Mouse (Mus musculus) ovary, postnatal 36 days (tissue): Measurements from ENCODE around the gene Col6a1.

Source experiments
- DNase-seq: peaks from one replicate; pipeline ENCODE4 v3.0.0; 2022; ENCODE audit warnings: low spot score, mixed read lengths

Col6a1 gene

DNA sequence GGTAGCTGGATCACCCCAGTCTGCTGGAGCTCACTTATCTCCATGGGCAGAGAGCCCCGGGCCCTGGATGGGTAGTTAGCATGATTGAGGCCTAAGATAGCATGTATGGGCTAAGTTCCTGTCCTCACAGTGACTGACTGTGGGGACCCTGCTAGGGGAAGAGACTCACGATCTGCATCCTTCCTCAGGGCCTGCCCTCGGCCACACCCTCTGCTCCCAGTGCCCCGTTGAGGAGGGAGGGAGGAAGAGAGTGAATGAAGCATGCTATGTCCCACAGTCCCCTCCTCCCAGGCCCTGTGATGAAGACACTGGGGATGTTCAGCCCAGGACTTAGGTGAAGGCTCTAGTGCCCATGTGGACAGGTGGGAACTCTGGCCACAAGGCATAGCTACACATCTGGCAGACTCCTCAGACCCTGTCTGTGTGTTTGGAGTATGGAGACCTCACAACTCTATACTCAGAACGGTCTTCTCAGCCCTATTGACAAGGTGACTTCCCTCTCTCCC is 1.7 kb downstream of the Col6a1 start:
- no peak for DNase-seq

DNA sequence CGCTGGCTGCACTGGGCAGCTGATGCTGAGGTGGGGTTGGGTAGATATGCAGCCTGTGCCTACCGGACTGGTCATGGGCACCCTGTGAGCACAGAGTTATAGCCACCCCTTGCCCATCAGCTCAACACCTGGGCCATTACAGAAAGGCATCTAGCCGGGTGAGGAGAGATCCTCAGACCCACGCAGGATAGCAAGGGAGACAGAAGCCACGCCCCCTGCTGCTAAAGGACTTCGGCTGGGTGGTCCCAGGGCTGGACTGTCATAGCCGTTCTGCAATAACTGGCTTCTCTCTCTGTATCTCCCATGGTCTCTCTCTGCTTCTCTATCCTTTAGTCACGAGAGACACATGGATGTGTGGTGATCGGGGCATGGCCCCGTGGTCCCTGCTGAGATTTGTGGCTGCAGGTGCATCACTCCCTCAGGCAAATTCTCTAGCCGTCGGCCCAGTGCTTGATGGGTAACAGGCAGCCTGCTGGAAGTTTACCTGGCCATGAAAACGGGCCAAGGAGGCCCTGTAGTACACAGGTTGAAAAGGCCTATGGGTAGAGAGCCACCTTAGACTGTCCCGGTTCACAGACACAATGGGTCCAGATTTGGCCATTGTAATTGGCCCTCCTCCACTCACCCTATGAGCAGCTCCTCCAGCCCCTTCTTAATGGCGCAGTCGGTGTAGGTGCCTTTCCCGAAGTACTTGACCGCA is 3.1 kb downstream of the Col6a1 start:
- DNase-seq = no peak

DNA sequence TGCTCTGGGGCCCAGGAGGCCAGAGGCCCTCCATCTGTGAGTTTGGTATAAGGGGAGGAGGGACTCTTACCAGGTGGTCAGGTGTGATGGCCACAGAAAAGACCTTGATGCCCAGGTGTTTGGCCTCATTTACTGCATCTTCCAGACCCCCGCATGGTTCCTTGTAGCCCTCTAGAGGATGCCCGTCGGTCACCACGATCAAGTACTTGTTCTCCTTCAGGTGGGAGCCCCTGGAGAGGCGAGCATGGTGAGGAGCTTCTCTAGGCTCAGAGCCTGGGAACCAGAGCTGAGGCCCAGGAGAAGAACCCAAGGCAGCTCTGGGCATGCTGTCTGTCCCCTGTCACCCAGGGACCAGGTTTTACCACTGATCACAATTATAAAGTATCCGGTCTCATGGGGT is 4.2 kb downstream of the Col6a1 start:
- DNase-seq = no peak

DNA sequence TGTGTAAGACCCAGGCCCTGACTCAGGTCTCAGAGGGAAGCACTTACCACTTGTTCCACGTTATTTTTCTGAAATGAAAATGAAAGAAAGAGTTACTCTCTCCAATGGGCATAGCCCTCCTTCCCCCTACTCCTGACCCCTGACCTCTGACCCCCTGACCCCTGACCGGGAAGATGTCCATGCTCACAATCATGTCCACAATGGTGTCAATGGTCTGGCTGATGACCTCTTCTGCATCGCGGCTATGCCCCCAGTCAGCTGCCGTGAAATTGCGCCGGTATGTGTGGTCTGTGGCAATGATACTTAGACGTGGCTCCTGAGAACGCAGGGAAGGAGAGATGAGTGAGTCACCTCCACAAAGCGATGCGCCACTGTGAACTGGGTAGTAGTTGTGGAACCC is 4.8 kb downstream of the Col6a1 start:
- no peak for DNase-seq

DNA sequence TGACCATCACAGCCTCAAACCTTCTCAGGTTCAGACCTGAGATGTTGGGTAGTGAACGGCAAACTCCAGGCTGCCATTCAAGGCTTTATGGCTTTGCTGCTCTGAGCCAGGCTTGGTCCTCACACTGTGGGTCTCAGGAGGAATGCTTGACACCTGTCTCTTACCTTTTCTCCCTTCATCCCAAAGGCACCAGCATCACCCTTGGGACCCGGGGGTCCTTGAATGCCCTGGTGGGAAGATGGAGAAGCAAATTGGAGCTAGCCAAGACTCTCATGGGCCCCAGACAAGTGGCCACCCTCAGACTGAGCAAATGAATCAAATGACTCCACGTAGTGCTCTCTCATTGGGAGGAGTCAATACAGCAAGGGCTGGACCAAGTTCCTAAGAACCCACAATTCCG is 8.3 kb downstream of the Col6a1 start:
- DNase-seq = no peak

DNA sequence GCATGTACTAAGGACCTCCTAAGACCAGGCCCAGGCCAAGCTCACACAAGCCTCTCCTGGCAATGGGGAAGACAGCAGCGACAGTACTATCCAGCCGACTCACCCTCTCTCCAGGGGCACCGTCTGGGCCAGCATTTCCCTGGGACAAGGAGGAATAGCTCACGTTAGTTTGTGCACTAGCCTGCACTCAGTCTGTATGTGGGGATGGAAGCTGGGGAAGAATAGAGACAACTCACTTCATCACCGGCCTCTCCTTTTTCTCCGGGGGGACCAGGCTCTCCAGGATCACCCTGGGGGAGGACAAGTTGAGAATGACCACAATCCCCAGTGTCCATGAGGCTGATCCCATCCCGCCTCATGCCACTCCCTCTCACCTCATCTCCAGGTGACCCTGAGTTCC is 8.9 kb downstream of the Col6a1 start:
- DNase-seq = no peak

DNA sequence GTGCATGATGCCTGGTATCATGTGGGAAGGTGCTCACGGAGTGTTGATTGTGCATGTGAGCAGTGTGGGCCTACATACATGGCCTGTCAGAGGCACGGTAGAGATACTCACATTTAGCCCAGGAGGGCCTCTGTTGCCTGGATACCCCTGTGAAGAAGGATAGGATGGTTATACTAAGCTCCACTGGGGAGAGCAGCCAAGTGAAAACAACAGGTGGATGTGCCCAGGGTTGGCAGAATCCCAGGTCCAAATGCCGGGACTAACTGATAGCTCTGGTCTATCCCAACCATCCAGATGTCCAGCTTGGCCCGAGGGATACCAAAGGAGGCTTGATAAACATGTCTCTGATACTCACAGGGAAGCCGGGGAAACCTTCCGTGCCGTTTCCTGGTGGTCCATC is 11.7 kb downstream of the Col6a1 start:
- no peak for DNase-seq

DNA sequence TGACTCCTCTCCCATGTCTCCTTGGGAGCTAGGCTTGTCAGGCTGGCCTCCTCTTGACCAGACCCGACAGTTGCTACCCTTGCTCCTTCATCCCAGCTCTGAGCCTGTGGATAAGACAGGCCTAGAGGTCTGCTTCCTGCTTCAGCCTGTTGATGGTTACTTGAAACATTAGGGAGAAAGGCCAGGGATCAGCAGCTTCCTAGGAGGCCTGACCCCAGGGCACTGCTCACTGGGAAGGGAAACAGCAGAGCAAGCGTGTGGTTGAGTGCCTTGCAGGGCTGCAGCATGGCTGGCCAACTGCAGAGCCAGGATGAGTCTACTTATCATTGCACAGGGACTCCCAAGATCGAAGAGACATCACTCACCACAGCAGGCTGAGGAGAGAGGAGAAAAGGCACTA is 13.5 kb downstream of the Col6a1 start:
- no peak for DNase-seq

DNA sequence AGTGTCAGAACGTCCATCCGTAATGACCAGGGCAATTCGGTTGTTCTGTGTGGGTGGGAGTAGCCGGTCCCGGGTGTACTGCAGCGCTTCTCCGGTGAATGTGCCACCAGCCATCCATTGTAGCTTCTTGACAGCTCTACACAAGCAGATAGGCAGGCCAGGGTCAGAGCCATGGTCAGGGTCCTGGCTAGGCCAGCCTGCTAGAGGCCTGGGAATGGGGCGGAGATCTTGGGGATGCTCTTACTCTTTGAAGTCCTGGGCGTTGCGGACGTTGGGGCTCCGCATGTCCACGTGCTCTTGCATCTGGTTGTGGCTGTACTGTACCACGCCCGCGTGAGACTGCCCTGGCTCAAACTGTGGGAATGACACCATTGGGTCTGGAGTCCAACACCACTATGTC is 14.6 kb downstream of the Col6a1 start:
- DNase-seq = no peak

DNA sequence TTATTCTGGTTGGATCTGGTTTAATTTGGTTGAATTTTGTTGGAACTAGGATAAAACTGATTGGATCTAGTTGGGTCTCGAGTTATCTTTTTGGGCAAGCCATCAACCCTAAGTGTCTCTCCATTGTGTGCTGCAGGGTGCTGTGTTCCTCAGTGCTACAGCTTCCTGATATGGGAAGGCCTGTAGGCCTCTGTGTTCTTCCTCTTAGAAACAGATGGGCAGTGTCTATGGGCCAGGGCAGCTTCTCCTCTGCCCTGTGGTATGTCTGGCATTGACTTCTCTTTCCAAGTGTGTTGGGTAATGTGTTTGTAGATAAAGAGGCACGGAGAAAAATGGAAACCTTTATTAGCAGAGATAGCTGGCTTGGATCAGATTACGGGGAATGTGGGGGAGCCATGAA is 17.5 kb downstream of the Col6a1 start:
- no peak for DNase-seq

DNA sequence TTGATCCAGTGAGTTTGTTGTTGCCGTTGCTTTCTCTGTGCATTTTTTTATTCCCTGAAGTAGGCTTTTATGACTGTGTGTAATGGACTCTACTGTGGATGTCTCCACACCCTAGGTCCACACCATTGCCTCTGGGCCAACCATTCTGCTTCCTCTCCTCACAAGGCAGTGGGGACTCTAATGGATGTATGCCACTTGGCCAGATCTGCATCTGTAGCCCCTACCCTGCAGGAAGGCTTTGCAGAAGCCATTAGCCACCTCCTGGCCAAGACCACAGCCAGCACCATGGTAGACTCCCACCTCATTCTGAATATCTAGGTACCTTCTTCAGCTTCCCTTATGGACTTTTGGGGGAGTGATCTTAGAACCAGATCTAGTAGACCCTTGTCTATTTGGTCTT is 18.4 kb downstream of the Col6a1 start:
- DNase-seq = no peak

DNA sequence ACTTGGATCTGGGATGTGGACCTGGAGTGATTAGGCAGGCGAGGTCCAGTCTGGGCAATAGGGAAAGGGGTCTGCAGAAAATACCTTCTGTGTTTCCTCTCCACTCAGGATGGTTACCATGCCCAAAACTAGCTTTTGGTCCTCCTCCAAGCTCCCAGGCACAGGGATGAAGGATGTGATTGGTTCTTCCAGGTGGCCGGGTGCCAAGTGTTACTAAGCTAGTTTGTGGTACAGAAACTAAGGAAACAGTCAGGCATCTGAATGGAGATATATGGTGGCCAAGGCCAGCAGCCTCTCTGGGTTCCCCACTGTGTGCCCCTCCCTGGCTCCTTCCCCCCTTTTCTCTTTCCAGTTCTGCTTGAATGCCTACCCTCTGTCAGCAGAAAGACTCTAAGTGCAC is 19.0 kb downstream of the Col6a1 start:
- DNase-seq = no peak

DNA sequence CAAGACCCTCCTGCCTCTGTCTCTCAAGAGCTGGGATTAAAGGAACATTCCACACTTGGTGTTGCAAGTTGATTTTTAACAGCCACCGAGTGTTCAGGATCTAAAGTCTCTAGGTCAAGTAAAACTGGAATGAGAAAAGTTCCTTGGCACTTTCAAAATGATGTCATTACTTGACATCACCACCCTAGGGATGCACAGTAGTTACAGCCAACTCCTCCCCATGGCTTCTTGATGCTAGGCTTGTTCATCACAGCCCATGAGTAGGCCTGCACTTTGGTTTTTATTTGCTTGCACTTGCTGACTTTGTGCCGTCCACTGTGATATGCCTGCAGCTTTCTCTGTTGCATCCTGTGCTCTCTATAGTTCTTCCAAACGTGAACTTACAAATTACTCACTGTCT is 21.6 kb downstream of the Col6a1 start:
- DNase-seq = no peak

DNA sequence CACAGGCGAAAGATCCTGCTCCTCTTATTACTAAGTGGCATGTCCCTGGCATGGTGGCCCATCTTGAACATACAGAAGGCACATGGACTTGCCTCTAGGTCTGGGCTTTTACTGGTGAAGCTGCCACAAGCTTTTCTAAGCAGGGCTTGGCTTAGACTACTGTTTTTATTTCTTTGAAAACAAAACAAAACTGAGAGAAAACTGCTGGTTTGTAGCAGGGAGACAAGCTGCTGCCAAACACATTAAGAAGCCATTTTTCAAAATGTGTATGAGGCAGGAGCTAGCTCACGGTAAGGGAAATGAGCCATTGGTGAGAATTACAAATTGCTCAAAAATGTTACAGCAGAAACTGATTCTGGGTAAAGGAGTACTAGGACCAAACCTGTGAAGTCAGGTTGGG is 24.5 kb downstream of the Col6a1 start:
- DNase-seq = no peak

DNA sequence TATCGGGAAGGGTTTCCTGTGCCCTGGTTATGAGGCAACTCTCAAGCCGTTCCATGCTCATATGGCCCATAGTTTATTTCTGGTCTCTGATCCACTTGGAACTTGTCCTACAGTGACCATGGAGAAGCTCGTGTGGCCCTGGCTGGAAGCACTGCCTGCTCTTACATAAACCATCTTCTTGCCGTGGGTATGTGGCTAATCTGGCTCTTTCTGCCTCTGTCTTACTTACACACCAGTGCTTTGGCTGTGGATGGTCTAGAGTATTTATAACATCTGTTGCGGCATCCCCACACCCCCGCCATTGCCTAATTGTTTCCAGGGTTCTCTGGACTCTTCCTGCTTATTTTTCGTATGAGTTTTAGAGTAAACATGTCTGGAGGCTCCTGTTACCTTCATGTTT is 26.2 kb downstream of the Col6a1 start:
- DNase-seq = no peak

DNA sequence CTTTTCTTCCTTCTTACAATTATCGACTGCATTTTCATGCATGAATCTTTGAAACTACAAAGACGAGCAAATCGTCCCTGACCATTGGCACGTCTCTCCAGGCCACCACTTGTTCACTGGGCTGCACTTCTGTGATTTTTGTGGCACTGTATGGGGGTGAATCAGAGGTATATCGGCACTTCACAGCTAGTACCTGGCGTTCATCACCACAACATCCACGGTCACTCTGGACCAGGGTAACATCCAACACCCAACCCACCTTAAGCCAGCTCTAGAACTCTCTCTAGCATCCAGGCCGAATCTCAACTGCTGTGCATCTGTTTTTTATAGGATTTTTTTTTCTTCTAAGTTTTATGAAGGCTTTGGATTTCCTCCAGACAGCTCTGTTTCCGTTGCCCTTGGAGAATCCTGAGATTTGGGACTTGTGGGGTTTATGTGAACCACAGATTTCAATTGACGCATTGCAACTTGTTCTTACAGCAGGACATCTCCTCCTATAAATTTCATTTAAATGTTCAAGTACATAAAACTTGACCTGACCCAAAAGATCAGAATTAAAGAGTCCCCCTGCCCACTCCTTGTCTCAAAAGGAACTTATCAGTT is 30.6 kb downstream of the Col6a1 start:
- DNase-seq = no peak

DNA sequence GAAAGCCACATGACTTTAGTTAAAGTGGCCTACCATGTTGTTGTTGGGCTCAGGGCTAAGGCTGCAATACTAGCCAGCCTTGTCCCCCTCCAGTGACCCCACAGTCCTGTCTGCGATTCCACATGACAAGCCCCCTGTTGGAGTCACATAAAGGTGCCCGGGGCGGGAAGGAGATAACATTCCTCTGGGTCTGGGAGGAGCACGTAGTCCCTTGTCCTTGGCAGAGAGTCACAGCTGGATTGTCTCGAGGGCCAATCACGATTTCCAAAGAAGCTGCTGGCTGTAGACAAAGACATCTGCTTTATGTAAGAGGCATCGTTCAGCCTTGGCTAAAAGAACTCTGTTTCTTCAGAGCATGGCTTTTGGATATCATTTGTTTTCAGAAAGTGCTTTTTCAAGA is 31.2 kb downstream of the Col6a1 start:
- DNase-seq = peak; percentile 31

DNA sequence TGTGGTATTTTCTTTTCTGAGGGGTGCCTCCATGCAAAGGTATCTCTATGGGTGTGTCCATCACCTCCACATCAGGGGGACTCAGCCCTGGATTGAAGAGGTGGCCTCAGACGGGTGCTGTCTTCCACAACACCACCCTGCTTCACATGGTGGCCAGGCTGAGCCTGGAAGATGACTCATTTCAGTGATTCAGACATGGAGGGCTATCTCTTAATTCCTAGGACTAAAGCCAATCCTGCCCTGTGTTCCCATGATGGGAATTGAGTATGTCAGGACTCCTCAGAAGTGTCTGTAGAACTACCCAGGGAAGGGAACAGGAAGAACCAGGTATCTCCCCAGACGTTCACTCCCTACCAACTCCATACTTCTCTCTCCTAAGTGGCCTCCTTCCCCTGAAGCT is 32.5 kb downstream of the Col6a1 start:
- DNase-seq = no peak

DNA sequence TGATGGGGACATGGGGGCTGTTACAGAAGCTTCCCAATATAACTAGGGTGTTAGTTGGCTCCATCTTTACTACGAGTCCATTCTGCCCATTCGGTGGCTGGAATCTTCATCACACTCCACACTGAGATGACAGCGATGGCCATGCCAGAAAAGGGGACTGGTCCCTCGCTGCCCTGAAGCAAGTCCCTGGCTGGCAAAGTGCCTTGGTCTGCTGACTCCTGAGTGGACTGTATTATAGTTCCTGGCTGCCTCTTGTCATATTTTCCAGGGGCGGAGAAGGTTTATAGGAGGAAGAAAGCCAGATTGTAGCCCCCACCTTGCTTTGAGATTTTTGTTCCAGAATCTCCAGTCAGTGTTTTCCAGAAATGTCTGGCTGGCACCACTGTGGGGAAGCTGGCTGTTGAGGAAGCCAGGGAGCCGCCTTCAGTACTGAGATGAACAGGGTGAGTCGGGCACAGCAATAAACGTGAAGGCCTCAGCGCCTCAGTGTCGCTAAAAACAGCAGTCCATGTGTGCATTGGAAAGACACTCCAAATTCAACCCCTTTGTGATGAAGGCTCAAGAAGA is 40.4 kb downstream of the Col6a1 start:
- DNase-seq = no peak

DNA sequence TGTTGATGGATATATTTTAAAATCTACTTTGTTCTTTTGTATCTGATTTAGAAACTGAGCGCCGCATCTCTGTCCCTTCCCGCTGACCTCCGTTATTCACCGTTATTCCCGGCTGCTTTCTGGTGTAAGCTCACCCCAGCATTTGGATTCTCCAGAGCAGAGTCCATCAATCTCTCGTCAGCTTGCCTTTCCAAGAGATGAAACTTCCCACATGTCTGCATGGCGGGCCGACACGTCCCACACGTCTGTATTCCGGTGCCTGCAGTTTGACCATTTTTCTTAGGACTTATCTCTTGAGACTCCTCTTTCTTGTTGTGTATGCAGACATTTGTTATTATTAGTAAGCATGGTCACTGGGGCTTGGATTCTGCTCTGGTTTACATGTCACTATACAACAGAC is 42.0 kb downstream of the Col6a1 start:
- DNase-seq = no peak

DNA sequence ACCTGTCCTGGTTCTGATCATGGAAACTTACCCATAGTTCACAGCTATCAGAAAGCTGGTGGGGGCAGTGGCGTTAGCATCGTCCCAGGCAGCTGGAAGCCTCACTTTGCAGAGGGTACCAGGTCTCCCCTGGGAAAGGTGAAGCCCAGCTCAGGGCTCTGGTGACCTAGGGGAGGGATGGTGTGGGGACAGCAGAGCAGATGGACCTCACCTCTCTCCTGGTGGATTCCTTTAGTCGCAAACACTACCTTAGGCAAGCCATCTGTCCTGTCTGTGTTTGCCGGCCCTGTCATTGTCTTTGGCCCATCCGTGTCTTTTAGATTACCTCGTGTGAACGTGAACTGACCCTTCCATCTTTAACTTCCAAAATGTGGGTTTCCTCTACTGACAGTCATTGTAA is 42.5 kb downstream of the Col6a1 start:
- DNase-seq = no peak

DNA sequence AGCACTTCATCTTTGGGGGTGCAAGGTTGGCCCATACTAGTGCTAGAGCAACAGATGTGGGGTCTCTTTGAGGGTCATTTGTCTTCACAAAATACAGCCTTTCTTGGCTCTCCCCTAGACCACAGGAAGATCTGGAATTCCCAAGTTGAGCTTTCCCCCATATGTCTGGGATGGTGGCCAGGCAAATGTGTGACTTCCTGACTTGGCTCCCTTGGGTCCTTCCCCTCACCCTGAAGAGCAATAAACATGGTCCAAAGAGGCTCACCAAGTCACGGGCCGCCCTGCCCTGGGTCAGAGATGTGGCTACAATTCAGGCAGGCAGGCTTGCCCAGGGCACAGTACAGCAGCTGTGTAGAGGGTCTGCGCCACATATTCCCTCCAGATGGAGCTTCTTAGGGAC is 44.1 kb downstream of the Col6a1 start:
- DNase-seq = no peak

DNA sequence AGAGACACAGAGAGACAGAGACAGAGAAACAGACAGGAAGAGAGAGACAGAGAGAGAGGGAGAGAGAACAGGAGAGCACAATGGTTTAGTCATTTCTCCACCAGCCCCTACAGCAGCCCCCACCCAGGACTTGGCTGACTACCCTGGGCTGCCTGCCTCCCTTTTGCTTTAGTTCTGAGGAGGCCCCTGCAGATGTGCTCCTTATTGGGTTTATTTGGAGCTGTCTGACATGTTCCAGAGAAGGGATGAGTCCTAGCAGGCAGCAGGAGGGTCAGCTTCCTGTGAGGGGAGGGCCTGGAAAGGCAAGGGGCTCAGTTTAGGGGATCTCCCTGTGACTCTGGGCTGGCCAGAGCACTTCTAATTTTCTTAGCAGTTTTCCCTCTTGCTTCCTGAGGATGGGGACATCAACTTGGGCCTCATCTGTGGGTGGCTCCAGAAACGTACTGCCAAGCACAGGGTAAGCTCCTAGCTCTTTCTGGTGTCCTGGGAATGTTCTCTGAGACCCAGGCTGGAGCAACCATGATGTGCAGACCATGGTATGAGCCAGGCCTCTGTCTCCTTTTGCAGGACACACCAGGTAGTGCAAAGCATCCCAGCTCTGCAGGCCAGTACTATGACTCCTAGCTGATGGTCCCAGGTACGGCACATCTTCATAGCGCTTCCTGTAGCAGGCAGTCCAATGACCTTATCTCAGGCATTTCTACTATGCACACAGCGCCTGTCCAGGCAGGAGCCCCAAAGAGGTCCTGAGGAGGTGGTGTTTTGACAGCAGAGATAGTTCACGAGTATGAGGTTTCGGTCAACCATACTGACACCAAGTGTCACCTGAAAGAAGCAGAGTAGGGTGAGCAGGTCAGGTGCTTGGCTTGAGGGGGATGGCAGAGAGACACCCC is 45.0 kb downstream of the Col6a1 start:
- DNase-seq = no peak
